ENCODE assay signal across 8 mouse cellular contexts in the genomic region with DNA sequence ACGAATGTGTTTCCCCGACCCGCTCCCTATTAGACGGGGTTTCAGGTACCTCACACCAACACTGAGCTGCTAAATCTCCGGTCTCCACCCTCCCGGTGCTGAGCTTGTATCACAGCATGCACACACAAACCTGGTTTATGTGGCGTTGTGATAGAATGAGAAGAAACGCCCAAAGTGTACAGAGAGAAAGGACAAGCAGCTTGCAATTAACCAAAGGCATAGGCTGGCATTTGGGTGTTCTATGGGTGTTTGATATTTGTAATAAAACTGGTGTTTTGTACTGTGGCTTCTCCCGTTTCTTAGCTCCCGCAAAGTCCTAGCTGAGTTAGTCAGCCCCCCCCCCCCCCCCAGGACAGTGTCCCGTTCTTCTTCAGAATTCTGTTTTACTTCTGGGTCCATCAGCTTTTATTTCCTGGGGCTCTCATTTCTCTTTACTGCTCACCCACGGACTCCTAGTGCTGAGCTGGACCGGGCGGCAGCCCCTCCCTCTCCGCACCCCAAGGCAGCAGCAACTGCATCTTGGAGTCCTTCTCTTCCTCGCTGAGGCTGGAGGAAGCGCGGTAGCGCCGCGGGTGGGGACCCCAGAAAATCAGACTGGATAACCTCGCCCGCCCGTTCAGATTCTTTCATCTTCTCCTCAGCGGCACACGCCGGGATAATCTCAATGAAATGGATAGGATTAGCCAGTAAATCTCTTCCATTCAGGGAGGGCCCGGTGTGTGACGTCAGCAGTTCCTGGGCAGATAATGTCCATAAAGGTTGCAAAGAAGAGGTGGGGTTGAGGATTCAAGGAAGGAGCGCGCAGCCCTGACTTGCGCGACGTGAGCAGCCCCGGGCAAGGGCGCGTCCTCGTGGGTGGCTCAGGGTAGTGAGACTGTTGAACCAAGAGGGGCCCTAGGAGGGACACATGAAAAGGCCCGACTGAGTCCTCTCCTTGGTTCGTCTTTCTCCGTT. TPM values are rescaled to one million over a fixed set of nuclear protein-coding genes. Genes with fewer than 3 reads are reported as not detected.
DNase-seq lines count a peak whose midpoint lies in the region; ATAC-seq lines count a peak whose summit lies in the region.

A gene (plus strand): TSS at position 781 of the 954 bp plus-strand sequence.

- H3K27me3 ChIP-seq in intestine, embryonic 14.5 days (replicated peaks; ENCODE audit: control insufficient read depth, insufficient read depth, low read length) = peaks cover 68% of the 10 kb centered on the region

- 5% methylated on average over 41 of the region's 41 CpGs for WGBS in intestine, embryonic 14.5 days

- no peaks in the 10 kb centered on the region for H3K9me3 ChIP-seq in intestine, embryonic 14.5 days (ENCODE audit: control insufficient read depth, low read length)

- H3K4me1 ChIP-seq in intestine, embryonic 14.5 days (replicated peaks; ENCODE audit: control insufficient read depth, insufficient read depth, low read length) = no peaks in the 10 kb centered on the region

- peak; percentile 87 to 91 for DNase-seq in adrenal gland, adult 18-20 months (ENCODE audit: low spot score in 2 of 2)
- DNase-seq in embryo, embryonic 9.5 days (ENCODE audit: extremely low spot score) = peak; percentile 83
- DNase-seq in gastrocnemius, postnatal 36 days = peak; percentile 84 to 90
- DNase-seq in intestine, embryonic 14.5 days (ENCODE audit: low spot score) = peak; percentile 96
- peak; percentile 81 to 93 for DNase-seq in left cerebral cortex, postnatal 10 days (ENCODE audit: extremely low spot score in 1 of 2, low spot score in 2 of 2)
- peak; percentile 93 for DNase-seq in right cerebral cortex, postnatal 10 days (ENCODE audit: low spot score in 2 of 2)
- peak; percentile 96 for DNase-seq in urinary bladder, postnatal 14 days (ENCODE audit: low spot score)

- H3K9ac ChIP-seq in intestine, embryonic 14.5 days (ENCODE audit: low read length) = peak within 1 kb of the TSS; percentile 22; the same call in 1 of the 2 replicates

- intact Hi-C loops in gastrocnemius, postnatal 36 days (cut with DNase I) = no loop called here
- intact Hi-C loops in left cerebral cortex, postnatal 10 days (cut with DNase I) = no loop called here

- ATAC-seq in intestine, embryonic 14.5 days (replicated peaks; ENCODE audit: low FRiP score, low TSS enrichment, low read depth) = peak; percentile 83
- ATAC-seq in megakaryocyte progenitor cell, adult 5-6 weeks (replicated peaks; ENCODE audit: poor library complexity) = peak; percentile 76

- peak within 1 kb of the TSS; percentile 38 for H3K4me3 ChIP-seq in intestine, embryonic 14.5 days (ENCODE audit: low read depth, low read length)

- no peaks in the 10 kb centered on the region for H3K36me3 ChIP-seq in intestine, embryonic 14.5 days (ENCODE audit: control insufficient read depth, insufficient read depth, low read length)

- peak within 1 kb of the TSS; percentile 74 for H3K4me2 ChIP-seq in intestine, embryonic 14.5 days (ENCODE audit: low read length)

- no peak within 1 kb of the TSS for H3K27ac ChIP-seq in intestine, embryonic 14.5 days (ENCODE audit: low read depth)

RNA-seq across cellular contexts. Expression of the gene that starts here (rescaled TPM):
- total RNA-seq in adrenal gland, adult 18-20 months (2021) = 10 to 100 TPM; 36.2 to 74.2 TPM
- total RNA-seq in gastrocnemius, postnatal 36 days (2021) = 1 to 10 TPM; 3.1 to 3.5 TPM
- 13.7 and 14.0 TPM in 2 replicates for polyA plus RNA-seq in intestine, embryonic 14.5 days (2014; fragmentation: Nextera tagmentation; extraction: Ambion mirVana)
- 1 to 10 TPM; 1.7 TPM for total RNA-seq in left cerebral cortex, postnatal 10 days (2021)
- 289 and 290 TPM in 2 replicates for total RNA-seq in megakaryocyte progenitor cell, adult 5-6 weeks (2015)
- 461 and 471 TPM in 2 replicates for total RNA-seq in megakaryocyte progenitor cell, adult 5-6 weeks (2017)

Comparison
In these comparisons a context has a peak if more than half of its experiments do, and no peak if none do; other contexts are left out.
1. RNA of the gene that starts here (total RNA-seq): 289 to 471 TPM in megakaryocyte progenitor cell, adult 5-6 weeks and 36.2 to 74.2 TPM in adrenal gland, adult 18-20 months; 3.1 to 3.5 TPM in gastrocnemius, postnatal 36 days and 1.7 TPM in left cerebral cortex, postnatal 10 days; every median in the first group is over 4 times any median in the second.
2. Peak in every context shown above with its lines, with median percentiles within 50 percentile points of each other: DNase-seq.